Comparison of ENCODE assay signal across 9 mouse cellular contexts in genomic region chr10:8037986-8038631, GRCm38 (mm10).
DNase-seq lines count a peak whose midpoint lies in the region; ATAC-seq lines count a peak whose summit lies in the region.
"Had no signal": no experiment of that assay in that cellular context is flagged by ENCODE, and none has a peak within 500 bp of the region (broad histone marks: within the 10 kb centered on the region; RNA-seq: fewer than 3 reads in every experiment).

No protein-coding gene starts in this region.

- no peaks in the 10 kb centered on the region for H3K27me3 ChIP-seq in liver, embryonic 15.5 days

- peak overlapping the region; percentile 4; the same call in 1 of the 2 replicates for H3K4me2 ChIP-seq in liver, embryonic 15.5 days

- H3K9ac ChIP-seq in liver, embryonic 15.5 days: no peak overlapping the region

- intact Hi-C loops in left cerebral cortex, postnatal 4 days (cut with DNase I): no loop called here

- H3K27ac ChIP-seq in liver, embryonic 15.5 days (replicated peaks): no peak overlapping the region

- H3K4me1 ChIP-seq in liver, embryonic 15.5 days (replicated peaks): peaks cover 3% of the 10 kb centered on the region

- H3K36me3 ChIP-seq in liver, embryonic 15.5 days (replicated peaks): no peaks in the 10 kb centered on the region

- no peaks in the 10 kb centered on the region for H3K9me3 ChIP-seq in liver, embryonic 15.5 days (replicated peaks)

- peak; percentile 56 for ATAC-seq in liver, embryonic 15.5 days (ENCODE audit: insufficient read depth)

- peak; percentile 16 for DNase-seq in embryo, embryonic 10 days (ENCODE audit: low spot score)
- no peak for DNase-seq in embryo, embryonic 9.5 days (ENCODE audit: extremely low spot score)
- DNase-seq in right cerebral cortex, adult 18-20 months: peak; percentile 9
- DNase-seq in right cerebral cortex, postnatal 25 days: no peak
- no peak for DNase-seq in T-cell, adult 2 months (ENCODE audit: low spot score)
- no peak for DNase-seq in left cerebral cortex, postnatal 4 days
- DNase-seq in adrenal gland, postnatal 36 days: no peak
- DNase-seq: thymus, postnatal 4 days had no signal

- no peak overlapping the region for H3K4me3 ChIP-seq in liver, embryonic 15.5 days (replicated peaks)

- WGBS in liver, embryonic 15.5 days (ENCODE audit: insufficient replicate concordance): 30% methylated on average over 5 of the region's 5 CpGs

Comparison
In these comparisons a context has a peak if more than half of its experiments do, and no peak if none do; other contexts are left out.
1. DNase-seq: peak in embryo, embryonic 10 days (single experiment) and right cerebral cortex, adult 18-20 months (single experiment); none in embryo, embryonic 9.5 days (single experiment), right cerebral cortex, postnatal 25 days (single experiment), T-cell, adult 2 months (single experiment), left cerebral cortex, postnatal 4 days (single experiment) and adrenal gland, postnatal 36 days (0 of 2).